Mouse (Mus musculus) forebrain, embryonic 11.5 days (tissue): Measurements from ENCODE around the gene Lrrn4cl. TPM values are rescaled to one million over a fixed set of nuclear protein-coding genes. Genes with fewer than 3 reads are reported as not detected.

Source experiments
- ATAC-seq: fragments of 200-750 bp; cut with Nextera tagmentation; replicated peaks from 2 replicates; pipeline ENCODE4 v1.8.0; 2017; ENCODE audit warnings: moderate TSS enrichment; ENCODE audit not compliant: low FRiP score
- DNase-seq: peaks from one replicate; pipeline ENCODE4 v3.0.0-alpha.2; 2017; ENCODE audit warnings: low spot score
- H3K27ac ChIP-seq: fragments of 300-500 bp; sonication (generic); 2 replicates; pipeline ENCODE4 v1.5.1; 2014; ENCODE audit warnings: low read depth, low read length
- H3K27me3 ChIP-seq: fragments of 300-500 bp; sonication (generic); 2 replicates; pipeline ENCODE4 v1.6.1; 2014; ENCODE audit warnings: mild to moderate bottlenecking, low read length, mixed read lengths; ENCODE audit not compliant: control insufficient read depth, insufficient read depth
- H3K36me3 ChIP-seq: fragments of 300-500 bp; sonication (generic); 2 replicates; pipeline ENCODE4 v1.6.1; 2014; ENCODE audit warnings: mild to moderate bottlenecking, low read length, moderate library complexity, mixed read lengths; ENCODE audit not compliant: control insufficient read depth, insufficient read depth
- H3K4me1 ChIP-seq: fragments of 300-500 bp; sonication (generic); replicated peaks from 2 replicates; pipeline ENCODE4 v1.6.1; 2014; ENCODE audit warnings: low read length, mixed read lengths; ENCODE audit not compliant: control insufficient read depth, insufficient read depth
- H3K4me2 ChIP-seq: fragments of 300-500 bp; sonication (generic); 2 replicates; pipeline ENCODE4 v1.6.1; 2014; ENCODE audit warnings: low read depth, mild to moderate bottlenecking, low read length, moderate library complexity, mixed read lengths; ENCODE audit not compliant: severe bottlenecking
- H3K4me3 ChIP-seq: fragments of 300-500 bp; sonication (generic); 2 replicates; pipeline ENCODE4 v1.5.1; 2014; ENCODE audit warnings: low read depth, low read length
- H3K9ac ChIP-seq: fragments of 300-500 bp; sonication (generic); 2 replicates; pipeline ENCODE4 v1.6.1; 2014; ENCODE audit warnings: low read length
- H3K9me3 ChIP-seq: fragments of 300-500 bp; sonication (generic); 2 replicates; pipeline ENCODE4 v1.6.1; 2016; ENCODE audit warnings: low read length, mixed read lengths; ENCODE audit not compliant: control insufficient read depth
- WGBS: fragments of 180-500 bp; shearing (Covaris S2); extraction: QIAGEN DNeasy Blood & Tissue Kit; methylation state at CpG from one replicate; pipeline ENCODE4 v1.1.7; 2014; 5-methylcytosine and 5-hydroxymethylcytosine counted together
- polyA plus RNA-seq: library from polyadenylated mRNA; unstranded; fragments of >200 nt; fragmentation: Nextera tagmentation; extraction: Ambion mirVana; gene quantifications from 2 replicates; pipeline ENCODE4 v1.2.1, GENCODE M21; 2014

Lrrn4cl gene
- polyA plus RNA-seq, 1 experiment from 2014 or later: 0.35 TPM

- peak within 1 kb of the TSS; percentile 98 for H3K9ac ChIP-seq
- no peaks in the 10 kb centered on the region for H3K27me3 ChIP-seq
- peaks cover 20% of the 10 kb centered on the region for H3K4me1 ChIP-seq
- H3K4me2 ChIP-seq: peak within 1 kb of the TSS; percentile 79
- H3K27ac ChIP-seq: peak within 1 kb of the TSS; percentile 99
- DNase-seq (peak; percentile 97), ATAC-seq (peak; percentile 93)
- peak within 1 kb of the TSS; percentile 100 for H3K4me3 ChIP-seq
- under 1% methylated on average over 33 of the region's 33 CpGs for WGBS
- H3K36me3 ChIP-seq: peaks cover 9% of the 10 kb centered on the region; the same call in 1 of the 2 replicates
- no peaks in the 10 kb centered on the region for H3K9me3 ChIP-seq
These were observed 31.6 kb upstream of the Lrrn4cl start, which contains the start of gene Ttc9c for GRCm38 (mm10) chr19:8818801-8819595. Gene Ttc9c (minus strand): TSS chr19:8819333.

GRCm38 (mm10) chr19:8819596-8820423 is 30.8 kb upstream of the Lrrn4cl start, which contains the start of gene Hnrnpul2:
Gene Hnrnpul2 (plus strand): TSS chr19:8820010.
- peaks cover 7% of the 10 kb centered on the region; the same call in 1 of the 2 replicates for H3K36me3 ChIP-seq
- H3K27me3 ChIP-seq: no peaks in the 10 kb centered on the region
- no peaks in the 10 kb centered on the region for H3K9me3 ChIP-seq
- H3K9ac ChIP-seq: peak within 1 kb of the TSS; percentile 98
- H3K4me1 ChIP-seq: peaks cover 20% of the 10 kb centered on the region
- ATAC-seq (peak; percentile 96), DNase-seq (peak; percentile 97)
- peak within 1 kb of the TSS; percentile 100 for H3K4me3 ChIP-seq
- H3K4me2 ChIP-seq: peak within 1 kb of the TSS; percentile 79
- H3K27ac ChIP-seq: peak within 1 kb of the TSS; percentile 99
- under 1% methylated on average over 83 of the region's 83 CpGs for WGBS

GRCm38 (mm10) chr19:8820424-8820956 is 30.1 kb upstream of the Lrrn4cl start:
- Histone ChIP-seq H3K27me3 (no peaks in the 10 kb centered on the region), H3K4me3 (peak overlapping the region; percentile 100), H3K4me1 (peaks cover 20% of the 10 kb centered on the region), H3K9me3 (no peaks in the 10 kb centered on the region), H3K9ac (peak overlapping the region; percentile 98), H3K4me2 (peak overlapping the region; percentile 79), H3K36me3 (peaks cover 12% of the 10 kb centered on the region; the same call in 1 of the 2 replicates), H3K27ac (peak overlapping the region; percentile 99)
- DNase-seq (no peak), ATAC-seq (peak; percentile 29)
- under 1% methylated on average over 48 of the region's 48 CpGs for WGBS

GRCm38 (mm10) chr19:8821146-8821545 is 29.4 kb upstream of the Lrrn4cl start:
- H3K9ac ChIP-seq: peak overlapping the region; percentile 98
- no peaks in the 10 kb centered on the region for H3K9me3 ChIP-seq
- H3K4me2 ChIP-seq: peak overlapping the region; percentile 79
- H3K27me3 ChIP-seq: no peaks in the 10 kb centered on the region
- no peak for DNase-seq
- peak overlapping the region; percentile 99; the same call in 1 of the 2 replicates for H3K27ac ChIP-seq
- ATAC-seq: no peak
- peak overlapping the region; percentile 100 for H3K4me3 ChIP-seq
- peaks cover 20% of the 10 kb centered on the region for H3K4me1 ChIP-seq
- 3% methylated on average over 7 of the region's 7 CpGs for WGBS
- peaks cover 15% of the 10 kb centered on the region for H3K36me3 ChIP-seq

GRCm38 (mm10) chr19:8822696-8823095 is 27.9 kb upstream of the Lrrn4cl start:
- DNase-seq (no peak), ATAC-seq (no peak)
- Histone ChIP-seq H3K36me3 (peaks cover 27% of the 10 kb centered on the region), H3K4me1 (peaks cover 12% of the 10 kb centered on the region; the same call in 1 of the 2 replicates), H3K4me2 (peak overlapping the region; percentile 79), H3K27me3 (no peaks in the 10 kb centered on the region), H3K9me3 (no peaks in the 10 kb centered on the region), H3K27ac (no peak overlapping the region), H3K4me3 (peak overlapping the region; percentile 100; the same call in 1 of the 2 replicates), H3K9ac (peak overlapping the region; percentile 23; the same call in 1 of the 2 replicates)
- 86% methylated on average over 8 of the region's 8 CpGs for WGBS

- H3K27me3 ChIP-seq: no peaks in the 10 kb centered on the region
- no peak within 1 kb of the TSS for H3K27ac ChIP-seq
- no peak within 1 kb of the TSS for H3K4me2 ChIP-seq
- no peak for DNase-seq
- H3K9me3 ChIP-seq: no peaks in the 10 kb centered on the region
- WGBS: 94% methylated on average over 8 of the region's 8 CpGs
- no peak within 1 kb of the TSS for H3K4me3 ChIP-seq
- no peak for ATAC-seq
- no peaks in the 10 kb centered on the region for H3K4me1 ChIP-seq
- no peak within 1 kb of the TSS for H3K9ac ChIP-seq
- peaks cover 58% of the 10 kb centered on the region for H3K36me3 ChIP-seq
These were observed 20.9 kb upstream of the Lrrn4cl start, which contains the start of gene AC129217.1 for GRCm38 (mm10) chr19:8829660-8830059. Gene AC129217.1 (plus strand): TSS chr19:8829773.

GRCm38 (mm10) chr19:8830664-8831063 is 19.9 kb upstream of the Lrrn4cl start:
- WGBS: 94% methylated on average over 8 of the region's 8 CpGs

GRCm38 (mm10) chr19:8831262-8831661 is 19.3 kb upstream of the Lrrn4cl start:
- H3K4me2 ChIP-seq: no peak overlapping the region
- ATAC-seq (no peak), DNase-seq (no peak)
- 85% methylated on average over 11 of the region's 11 CpGs for WGBS
- H3K27ac ChIP-seq: no peak overlapping the region
- H3K4me3 ChIP-seq: no peak overlapping the region
- no peak overlapping the region for H3K9ac ChIP-seq
- H3K9me3 ChIP-seq: no peaks in the 10 kb centered on the region
- peaks cover 48% of the 10 kb centered on the region for H3K36me3 ChIP-seq
- no peaks in the 10 kb centered on the region for H3K4me1 ChIP-seq
- H3K27me3 ChIP-seq: no peaks in the 10 kb centered on the region

More at GRCm38 (mm10) chr19:8830664-8831063, 19.9 kb upstream of the Lrrn4cl start:
- DNase-seq: no peak
- H3K4me3 ChIP-seq: no peak overlapping the region
- H3K27me3 ChIP-seq: no peaks in the 10 kb centered on the region
- ATAC-seq: no peak
- no peak overlapping the region for H3K4me2 ChIP-seq
- H3K27ac ChIP-seq: no peak overlapping the region
- H3K9me3 ChIP-seq: no peaks in the 10 kb centered on the region
- no peak overlapping the region for H3K9ac ChIP-seq
- H3K4me1 ChIP-seq: no peaks in the 10 kb centered on the region
- H3K36me3 ChIP-seq: peaks cover 51% of the 10 kb centered on the region
